In genomic region chr5:65106876-65107772, GRCm38 (mm10) we compare ENCODE assay signal across 8 mouse cellular contexts. TPM values are rescaled to one million over a fixed set of nuclear protein-coding genes. Genes with fewer than 3 reads are reported as not detected.
DNase-seq lines count a peak whose midpoint lies in the region; ATAC-seq and TF ChIP-seq lines count a peak whose summit lies in the region.

TSS of gene Klhl5 (plus strand) at chr5:65107539.

- H3K36me3 ChIP-seq in intestine, postnatal 0 days (ENCODE audit: control insufficient read depth, insufficient read depth) = no peaks in the 10 kb centered on the region
- no peaks in the 10 kb centered on the region for H3K36me3 ChIP-seq in midbrain, embryonic 10.5 days

- peak within 1 kb of the TSS; percentile 93 for H3K9ac ChIP-seq in intestine, postnatal 0 days (ENCODE audit: low read depth, low read length)

- peak; percentile 86 for DNase-seq in adrenal gland, adult 8-10 months
- DNase-seq in embryo, embryonic 9.5 days (ENCODE audit: extremely low spot score) = peak; percentile 97
- DNase-seq in gonadal fat pad, adult 2 months (ENCODE audit: low read depth) = no peak
- DNase-seq in left cerebral cortex, postnatal 36 days (ENCODE audit: low spot score in 2 of 2) = peak; percentile 80 to 83
- peak; percentile 93 for DNase-seq in midbrain, embryonic 10.5 days (ENCODE audit: low spot score)
- peak; percentile 87 for DNase-seq in right cerebral cortex, postnatal 4 days
- DNase-seq in yolk sac, embryonic 10.5 days (ENCODE audit: low spot score) = peak; percentile 93

- no peaks in the 10 kb centered on the region for H3K27me3 ChIP-seq in intestine, postnatal 0 days (replicated peaks; ENCODE audit: control insufficient read depth, insufficient read depth, low read length)
- H3K27me3 ChIP-seq in midbrain, embryonic 10.5 days (ENCODE audit: low read depth, poor library complexity, severe bottlenecking) = no peaks in the 10 kb centered on the region

- H3K27ac ChIP-seq in intestine, postnatal 0 days (ENCODE audit: low read depth, low read length) = peak within 1 kb of the TSS; percentile 88
- H3K27ac ChIP-seq in midbrain, embryonic 10.5 days (replicated peaks) = peak within 1 kb of the TSS; percentile 90

- peak within 1 kb of the TSS; percentile 97 for H3K4me2 ChIP-seq in intestine, postnatal 0 days (replicated peaks; ENCODE audit: low read depth)

- no peaks in the 10 kb centered on the region for H3K9me3 ChIP-seq in intestine, postnatal 0 days (ENCODE audit: control insufficient read depth)
- H3K9me3 ChIP-seq in midbrain, embryonic 10.5 days (replicated peaks) = no peaks in the 10 kb centered on the region

- intact Hi-C loops in left cerebral cortex, postnatal 36 days (cut with DNase I) = loop anchor here (1.0 kb wide), 1 partner anchor 24 kb away; no protein-coding TSS in a partner anchor

- no peak for TF ChIP-seq CTCF in intestine, postnatal 0 days (IDR thresholded peaks at IDR 0.05; ENCODE audit: low read depth)

- peak within 1 kb of the TSS; percentile 94 for H3K4me3 ChIP-seq in intestine, postnatal 0 days (ENCODE audit: low read depth, low read length)
- H3K4me3 ChIP-seq in midbrain, embryonic 10.5 days = peak within 1 kb of the TSS; percentile 83

- 6% methylated on average over 31 of the region's 56 CpGs for WGBS in intestine, postnatal 0 days
- 5% methylated on average over 43 of the region's 56 CpGs for WGBS in midbrain, embryonic 10.5 days

- peak; percentile 94 for ATAC-seq in intestine, postnatal 0 days

- 0 out of 2 replicates have a peak, but pooled peaks cover 6% of the 10 kb centered on the region for H3K4me1 ChIP-seq in intestine, postnatal 0 days (replicated peaks; ENCODE audit: control insufficient read depth, insufficient read depth, low read length)
- H3K4me1 ChIP-seq in midbrain, embryonic 10.5 days = peaks cover 14% of the 10 kb centered on the region

RNA-seq across cellular contexts. Expression of gene Klhl5, which starts in this region (rescaled TPM):
- total RNA-seq in adrenal gland, adult 8-10 months (2022) = 10 to 100 TPM; 46.6 to 96.0 (median 72.1) TPM
- 45.3 and 60.6 TPM in 2 replicates for polyA plus RNA-seq in gonadal fat pad, adult 2 months (2012; rRNA removed)
- polyA plus RNA-seq in intestine, postnatal 0 days (2015; fragmentation: Nextera tagmentation; extraction: Ambion mirVana) = 7.7 and 8.1 TPM in 2 replicates
- 10 to 100 TPM; 39.5 to 41.9 TPM for total RNA-seq in left cerebral cortex, postnatal 36 days (2021)
- 14.5 and 17.1 TPM in 2 replicates for polyA plus RNA-seq in midbrain, embryonic 10.5 days (2016; fragmentation: Nextera tagmentation; extraction: Ambion mirVana)
